Mouse (Mus musculus): ENCODE results near the gene Tuba4a. TPM values are rescaled to one million over a fixed set of nuclear protein-coding genes. Genes with fewer than 3 reads are reported as not detected.
A peak's percentile ranks its signal among the peaks of the same experiment; 100 is the strongest.

Tuba4a gene
- polyA plus RNA-seq, 1 experiment from 2014 or later, result 12.4 TPM

- ATAC-seq (ENCODE audit: low FRiP score), result no peak
- H3K9ac ChIP-seq (ENCODE audit: low read depth, low read length), result no peak overlapping the region
- no peak overlapping the region for H3K27ac ChIP-seq (ENCODE audit: low read depth, low read length)
- H3K4me2 ChIP-seq (replicated peaks; ENCODE audit: low read depth, low read length), result no peak overlapping the region
- H3K4me3 ChIP-seq (ENCODE audit: low read depth, low read length), result no peak overlapping the region
- DNase-seq (ENCODE audit: low spot score), result no peak
- H3K4me1 ChIP-seq (replicated peaks; ENCODE audit: control insufficient read depth, insufficient read depth, low read length), result no peaks in the 10 kb centered on the region
- H3K27me3 ChIP-seq (ENCODE audit: control insufficient read depth, insufficient read depth, low read length), result no peaks in the 10 kb centered on the region
- WGBS, result 73% methylated on average over 2 of the region's 2 CpGs
- no peaks in the 10 kb centered on the region for H3K9me3 ChIP-seq (ENCODE audit: control insufficient read depth, low read length)
- H3K36me3 ChIP-seq (ENCODE audit: control insufficient read depth, insufficient read depth, low read length), result no peaks in the 10 kb centered on the region
Measured at GRCm38 (mm10) chr1:75190577-75190976, 29.1 kb downstream of the Tuba4a start.

DNA sequence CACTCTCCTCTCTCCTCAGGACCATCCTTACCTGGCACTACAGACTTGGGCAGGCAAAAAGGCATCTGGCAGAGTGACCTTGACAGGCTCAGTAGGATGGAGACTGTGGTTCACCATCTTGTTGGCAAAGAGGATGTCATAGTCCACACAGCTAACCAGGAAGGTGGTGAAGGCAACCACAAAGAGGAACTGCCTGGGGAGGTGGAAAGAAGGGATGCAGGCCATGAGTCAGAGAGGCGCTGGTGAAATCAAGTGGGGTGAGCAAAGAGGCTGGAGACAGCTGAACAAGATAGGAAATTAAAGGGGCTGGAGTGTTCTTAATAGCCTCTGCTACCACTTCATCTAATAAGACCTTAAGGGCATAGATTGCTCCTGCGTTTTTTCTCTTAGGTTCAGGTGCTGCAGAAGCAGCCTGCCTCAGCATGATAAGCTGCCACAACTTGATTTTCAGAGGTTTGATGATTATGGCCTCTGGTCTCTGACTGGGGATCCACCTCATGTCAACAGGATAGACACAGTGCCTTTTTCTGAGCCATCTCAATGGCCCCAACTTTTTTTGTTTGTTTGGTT is 31.7 kb downstream of the Tuba4a start:
- H3K4me1 ChIP-seq (replicated peaks; ENCODE audit: control insufficient read depth, insufficient read depth, low read length), result no peaks in the 10 kb centered on the region
- no peak overlapping the region for H3K27ac ChIP-seq (ENCODE audit: low read depth, low read length)
- H3K27me3 ChIP-seq (ENCODE audit: control insufficient read depth, insufficient read depth, low read length), result no peaks in the 10 kb centered on the region
- DNase-seq (ENCODE audit: low spot score), result no peak
- no peak for ATAC-seq (ENCODE audit: low FRiP score)
- H3K36me3 ChIP-seq (ENCODE audit: control insufficient read depth, insufficient read depth, low read length), result no peaks in the 10 kb centered on the region; the same call in 1 of the 2 replicates
- WGBS, result 90% methylated on average over 2 of the region's 2 CpGs
- no peak overlapping the region for H3K4me2 ChIP-seq (replicated peaks; ENCODE audit: low read depth, low read length)
- H3K9me3 ChIP-seq (ENCODE audit: control insufficient read depth, low read length), result no peaks in the 10 kb centered on the region
- no peak overlapping the region for H3K9ac ChIP-seq (ENCODE audit: low read depth, low read length)
- H3K4me3 ChIP-seq (ENCODE audit: low read depth, low read length), result no peak overlapping the region

DNA sequence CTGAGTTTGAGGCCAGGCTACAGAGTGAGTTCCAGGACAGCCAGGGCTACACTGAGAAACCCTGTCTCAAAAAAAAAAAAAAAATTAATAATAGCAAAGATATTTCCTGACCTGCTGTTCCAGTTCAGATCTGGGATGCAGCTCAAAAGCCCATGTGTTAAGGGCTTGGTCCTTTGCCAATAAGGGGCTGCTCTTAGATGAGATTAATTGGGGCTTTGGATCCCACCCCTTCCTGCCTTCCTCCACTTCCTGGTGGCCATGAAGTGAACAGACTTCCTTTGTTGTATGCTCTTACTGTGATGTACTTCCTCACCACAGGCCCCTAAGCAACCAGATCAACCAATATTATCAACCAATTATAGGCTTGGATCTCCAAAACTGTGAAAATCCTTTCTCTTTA is 32.5 kb downstream of the Tuba4a start:
- DNase-seq (ENCODE audit: low spot score) (no peak), ATAC-seq (ENCODE audit: low FRiP score) (no peak)
- H3K36me3 ChIP-seq (ENCODE audit: control insufficient read depth, insufficient read depth, low read length), result peaks cover 4% of the 10 kb centered on the region; the same call in 1 of the 2 replicates
- no peaks in the 10 kb centered on the region for H3K4me1 ChIP-seq (replicated peaks; ENCODE audit: control insufficient read depth, insufficient read depth, low read length)
- H3K4me3 ChIP-seq (ENCODE audit: low read depth, low read length), result no peak overlapping the region
- H3K27me3 ChIP-seq (ENCODE audit: control insufficient read depth, insufficient read depth, low read length), result no peaks in the 10 kb centered on the region
- H3K9me3 ChIP-seq (ENCODE audit: control insufficient read depth, low read length), result no peaks in the 10 kb centered on the region
- H3K4me2 ChIP-seq (replicated peaks; ENCODE audit: low read depth, low read length), result no peak overlapping the region
- H3K9ac ChIP-seq (ENCODE audit: low read depth, low read length), result no peak overlapping the region
- no peak overlapping the region for H3K27ac ChIP-seq (ENCODE audit: low read depth, low read length)

GRCm38 (mm10) chr1:75185495-75185894 is 34.2 kb downstream of the Tuba4a start:
- ATAC-seq (ENCODE audit: low FRiP score), result no peak
- Histone ChIP-seq H3K4me3 (ENCODE audit: low read depth, low read length) (no peak overlapping the region), H3K4me1 (replicated peaks; ENCODE audit: control insufficient read depth, insufficient read depth, low read length) (no peaks in the 10 kb centered on the region), H3K9ac (ENCODE audit: low read depth, low read length) (no peak overlapping the region), H3K27me3 (ENCODE audit: control insufficient read depth, insufficient read depth, low read length) (no peaks in the 10 kb centered on the region), H3K36me3 (ENCODE audit: control insufficient read depth, insufficient read depth, low read length) (peaks cover 4% of the 10 kb centered on the region; the same call in 1 of the 2 replicates), H3K9me3 (ENCODE audit: control insufficient read depth, low read length) (no peaks in the 10 kb centered on the region), H3K27ac (ENCODE audit: low read depth, low read length) (no peak overlapping the region), H3K4me2 (replicated peaks; ENCODE audit: low read depth, low read length) (no peak overlapping the region)
- no peak for DNase-seq (ENCODE audit: low spot score)
- WGBS, result 93% methylated on average over 11 of the region's 11 CpGs

GRCm38 (mm10) chr1:75182160-75182559 is 37.5 kb downstream of the Tuba4a start:
- Histone ChIP-seq H3K9ac (ENCODE audit: low read depth, low read length) (no peak overlapping the region), H3K4me1 (replicated peaks; ENCODE audit: control insufficient read depth, insufficient read depth, low read length) (peaks cover 3% of the 10 kb centered on the region; the same call in 1 of the 2 replicates), H3K27me3 (ENCODE audit: control insufficient read depth, insufficient read depth, low read length) (no peaks in the 10 kb centered on the region), H3K36me3 (ENCODE audit: control insufficient read depth, insufficient read depth, low read length) (peaks cover 6% of the 10 kb centered on the region), H3K4me3 (ENCODE audit: low read depth, low read length) (no peak overlapping the region), H3K9me3 (ENCODE audit: control insufficient read depth, low read length) (no peaks in the 10 kb centered on the region), H3K4me2 (replicated peaks; ENCODE audit: low read depth, low read length) (no peak overlapping the region), H3K27ac (ENCODE audit: low read depth, low read length) (no peak overlapping the region)
- DNase-seq (ENCODE audit: low spot score), result no peak
- no peak for ATAC-seq (ENCODE audit: low FRiP score)
- WGBS, result 84% methylated on average over 4 of the region's 4 CpGs

DNA sequence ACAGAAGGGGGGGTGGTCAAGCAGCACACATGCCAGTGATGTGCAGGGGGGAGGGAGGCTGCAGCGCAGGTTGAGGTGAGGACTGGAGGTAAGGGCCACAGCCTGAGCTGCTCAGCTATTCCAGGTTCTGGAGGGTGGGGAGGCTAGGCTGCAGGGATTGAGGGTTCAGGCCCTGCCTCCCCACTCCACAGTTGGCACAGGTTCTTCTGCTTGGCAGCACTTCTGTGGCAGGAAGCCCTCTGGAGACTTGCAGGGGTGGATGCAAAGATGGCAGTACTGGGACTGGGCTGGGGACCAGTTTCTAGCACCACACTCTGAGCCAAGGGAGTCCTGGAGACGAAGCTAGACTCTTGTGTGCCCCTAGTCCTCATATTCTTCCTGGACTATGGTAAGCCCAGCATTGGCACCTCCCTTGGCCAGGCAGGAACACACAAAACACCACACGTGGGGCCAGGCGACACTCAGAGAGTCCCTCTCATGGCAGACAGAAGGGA is 38.2 kb downstream of the Tuba4a start:
- Histone ChIP-seq H3K9ac (ENCODE audit: low read depth, low read length) (no peak overlapping the region), H3K4me1 (replicated peaks; ENCODE audit: control insufficient read depth, insufficient read depth, low read length) (peaks cover 3% of the 10 kb centered on the region; the same call in 1 of the 2 replicates), H3K36me3 (ENCODE audit: control insufficient read depth, insufficient read depth, low read length) (peaks cover 7% of the 10 kb centered on the region), H3K9me3 (ENCODE audit: control insufficient read depth, low read length) (no peaks in the 10 kb centered on the region), H3K4me3 (ENCODE audit: low read depth, low read length) (no peak overlapping the region), H3K4me2 (replicated peaks; ENCODE audit: low read depth, low read length) (no peak overlapping the region), H3K27ac (ENCODE audit: low read depth, low read length) (no peak overlapping the region), H3K27me3 (ENCODE audit: control insufficient read depth, insufficient read depth, low read length) (no peaks in the 10 kb centered on the region)
- DNase-seq (ENCODE audit: low spot score), result no peak
- ATAC-seq (ENCODE audit: low FRiP score), result no peak
- WGBS, result 81% methylated on average over 4 of the region's 4 CpGs

- Histone ChIP-seq H3K27me3 (ENCODE audit: control insufficient read depth, insufficient read depth, low read length) (no peaks in the 10 kb centered on the region), H3K9ac (ENCODE audit: low read depth, low read length) (peak overlapping the region; percentile 60; the same call in 1 of the 2 replicates), H3K9me3 (ENCODE audit: control insufficient read depth, low read length) (no peaks in the 10 kb centered on the region), H3K4me1 (replicated peaks; ENCODE audit: control insufficient read depth, insufficient read depth, low read length) (peaks cover 3% of the 10 kb centered on the region; the same call in 1 of the 2 replicates), H3K27ac (ENCODE audit: low read depth, low read length) (no peak overlapping the region), H3K4me2 (replicated peaks; ENCODE audit: low read depth, low read length) (peak overlapping the region; percentile 95), H3K4me3 (ENCODE audit: low read depth, low read length) (no peak overlapping the region), H3K36me3 (ENCODE audit: control insufficient read depth, insufficient read depth, low read length) (peaks cover 7% of the 10 kb centered on the region)
- DNase-seq (ENCODE audit: low spot score) (no peak), ATAC-seq (ENCODE audit: low FRiP score) (0 out of 2 replicates have a peak, but pooled peaks have one; percentile 3)
- WGBS, result 46% methylated on average over 6 of the region's 7 CpGs
Measured at GRCm38 (mm10) chr1:75180741-75181140, 38.9 kb downstream of the Tuba4a start.

- Histone ChIP-seq H3K27ac (ENCODE audit: low read depth, low read length) (peak within 1 kb of the TSS; percentile 51), H3K4me3 (ENCODE audit: low read depth, low read length) (peak within 1 kb of the TSS; percentile 59), H3K27me3 (ENCODE audit: control insufficient read depth, insufficient read depth, low read length) (no peaks in the 10 kb centered on the region), H3K4me1 (replicated peaks; ENCODE audit: control insufficient read depth, insufficient read depth, low read length) (peaks cover 3% of the 10 kb centered on the region; the same call in 1 of the 2 replicates), H3K36me3 (ENCODE audit: control insufficient read depth, insufficient read depth, low read length) (peaks cover 7% of the 10 kb centered on the region), H3K4me2 (replicated peaks; ENCODE audit: low read depth, low read length) (peak within 1 kb of the TSS; percentile 95), H3K9ac (ENCODE audit: low read depth, low read length) (peak within 1 kb of the TSS; percentile 60), H3K9me3 (ENCODE audit: control insufficient read depth, low read length) (no peaks in the 10 kb centered on the region)
- under 1% methylated on average over 31 of the region's 31 CpGs for WGBS
- ATAC-seq (ENCODE audit: low FRiP score), result peak; percentile 91
- peak; percentile 94 for DNase-seq (ENCODE audit: low spot score)
Measured at GRCm38 (mm10) chr1:75180105-75180590, 39.5 kb downstream of the Tuba4a start, which contains the start of gene Abcb6. Abcb6 (minus strand) TSS chr1:75180392.
